Mouse (Mus musculus): Measurements from ENCODE around the gene Slit3.

Gene Slit3

GRCm38 (mm10) chr11:35449199-35449598 lies 328.2 kb downstream of the Slit3 start:
- in situ Hi-C loops (cut with MboI; ENCODE audit: low pct_unique_long_range_greater_than_20kb in 1 of 2, low sequenced_read_pairs in 2 of 2, unreplicated experiment in 1 of 2) = loop anchor here (5.0 kb wide), 3 partner anchors 77 to 218 kb away; no protein-coding TSS in a partner anchor

DNA sequence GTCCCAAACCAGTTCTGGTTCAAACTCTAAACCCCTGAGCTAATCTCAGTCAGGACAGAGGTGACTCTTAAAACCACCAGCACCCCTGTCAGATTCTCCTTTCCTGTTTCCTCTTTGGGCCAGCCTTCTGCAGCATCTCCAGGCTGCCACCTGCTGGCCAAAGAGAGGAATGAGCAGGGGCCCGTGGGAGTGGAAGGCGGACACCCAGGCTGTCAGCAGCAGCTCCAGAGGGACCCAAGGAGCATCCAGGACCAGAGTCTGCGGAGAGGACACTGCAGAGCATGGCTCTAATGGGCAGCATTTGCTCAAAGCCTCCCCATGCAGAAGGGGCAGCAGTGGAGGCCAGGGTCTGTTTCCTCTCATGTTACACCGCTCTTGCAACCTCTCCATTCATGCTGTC lies 330.6 kb downstream of the Slit3 start:
- in situ Hi-C loops (cut with MboI; ENCODE audit: low pct_unique_long_range_greater_than_20kb in 1 of 2, low sequenced_read_pairs in 2 of 2, unreplicated experiment in 1 of 2) = loop anchor here in 1 of 2 experiments (25.0 kb wide), 1 partner anchor 211 kb away; no protein-coding TSS in a partner anchor

- in situ Hi-C loops (cut with MboI; ENCODE audit: low pct_unique_long_range_greater_than_20kb in 1 of 2, low sequenced_read_pairs in 2 of 2, unreplicated experiment in 1 of 2) = loop anchor here in 1 of 2 experiments (25.0 kb wide), 1 partner anchor 210 kb away; no protein-coding TSS in a partner anchor
These were observed 331.4 kb downstream of the Slit3 start for GRCm38 (mm10) chr11:35452413-35452812.

DNA sequence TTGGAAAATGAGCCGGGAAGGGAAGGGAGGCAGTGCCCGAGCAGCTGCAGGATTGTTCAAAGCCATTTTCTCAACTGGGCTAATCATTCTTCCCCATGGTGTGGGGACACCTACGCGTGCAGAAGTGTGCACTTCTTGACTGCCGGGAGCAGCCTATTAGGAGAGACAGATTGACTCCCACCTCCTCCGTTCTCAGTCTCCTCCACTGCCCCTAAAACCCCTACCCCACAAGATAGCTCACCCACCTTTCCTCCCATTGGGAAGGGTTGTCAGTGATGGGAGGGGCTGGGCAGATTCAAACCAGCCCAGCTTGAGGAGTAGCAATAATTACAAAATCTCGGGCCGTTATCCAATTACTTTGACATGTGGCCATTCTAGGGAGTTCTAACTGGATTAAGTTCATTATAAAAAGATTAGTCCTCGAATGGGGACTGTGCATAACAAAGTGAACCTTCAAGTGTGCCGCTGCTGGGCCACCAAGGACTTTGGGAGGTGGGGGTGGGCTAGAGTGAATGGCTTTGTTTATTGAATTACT lies 333.2 kb downstream of the Slit3 start:
- in situ Hi-C loops (cut with MboI; ENCODE audit: low pct_unique_long_range_greater_than_20kb in 1 of 2, low sequenced_read_pairs in 2 of 2, unreplicated experiment in 1 of 2) = loop anchor here in 1 of 2 experiments (25.0 kb wide), 1 partner anchor 208 kb away; no protein-coding TSS in a partner anchor

DNA sequence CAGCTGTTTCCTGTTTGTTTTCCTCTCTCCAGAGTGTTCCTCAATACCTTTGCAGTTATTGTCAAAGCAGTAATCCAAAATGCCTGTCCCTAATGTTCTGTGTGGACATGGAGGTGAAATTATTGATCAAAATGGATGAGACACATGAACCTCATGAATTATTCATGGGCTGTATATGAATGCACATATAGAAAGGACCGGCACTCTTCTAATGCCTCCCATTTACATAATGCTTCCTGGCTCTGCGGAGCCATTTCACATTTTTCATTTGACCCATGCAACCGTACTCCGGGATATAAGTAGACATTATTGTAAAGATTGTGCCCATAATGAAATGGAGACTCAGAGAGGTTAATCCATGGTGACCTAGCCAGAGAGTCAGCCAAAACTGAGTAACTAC lies 333.8 kb downstream of the Slit3 start:
- in situ Hi-C loops (cut with MboI; ENCODE audit: low pct_unique_long_range_greater_than_20kb in 1 of 2, low sequenced_read_pairs in 2 of 2, unreplicated experiment in 1 of 2) = loop anchor here in 1 of 2 experiments (25.0 kb wide), 1 partner anchor 208 kb away; no protein-coding TSS in a partner anchor

DNA sequence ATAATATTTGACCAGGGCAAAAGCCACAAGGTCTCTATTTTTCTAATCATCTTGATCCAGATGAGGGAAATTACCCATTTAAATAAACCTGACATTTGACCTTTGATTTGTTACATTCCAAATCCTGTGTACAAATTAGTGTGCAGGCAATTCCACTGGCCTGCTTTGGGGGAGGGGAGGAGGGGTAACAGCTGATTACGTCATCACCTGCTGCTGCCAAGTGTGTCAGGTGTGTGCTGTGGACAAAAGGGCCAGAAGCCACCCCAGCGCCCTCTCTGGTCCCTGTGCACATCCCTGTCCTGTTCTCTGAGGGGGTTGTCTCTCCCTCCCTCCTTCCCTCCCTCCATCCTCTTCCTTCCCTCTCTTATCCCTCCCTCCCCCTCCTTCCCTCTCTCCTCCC lies 337.0 kb downstream of the Slit3 start:
- in situ Hi-C loops (cut with MboI; ENCODE audit: low pct_unique_long_range_greater_than_20kb in 1 of 2, low sequenced_read_pairs in 2 of 2, unreplicated experiment in 1 of 2) = loop anchor here in 1 of 2 experiments (25.0 kb wide), 1 partner anchor 204 kb away; no protein-coding TSS in a partner anchor

DNA sequence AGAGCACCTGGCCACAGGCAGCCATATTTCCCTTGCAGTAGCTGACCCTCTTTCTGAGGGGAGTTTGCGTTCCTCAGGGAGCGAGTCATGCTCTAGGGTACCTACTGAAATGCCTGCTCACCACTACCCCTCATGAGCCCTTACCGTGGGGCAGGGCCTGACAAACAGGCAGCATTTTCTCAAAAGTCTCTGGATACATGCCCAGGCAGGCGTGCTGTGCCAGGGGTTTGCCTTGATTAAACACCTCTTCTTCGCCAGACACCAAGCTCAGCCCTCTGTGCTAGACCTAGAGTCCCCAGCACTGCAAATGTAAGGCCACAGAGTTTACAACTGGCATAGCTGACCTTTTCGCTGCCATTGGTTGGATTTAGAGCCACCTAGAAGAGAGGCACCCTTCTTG lies 345.7 kb downstream of the Slit3 start:
- in situ Hi-C loops (cut with MboI; ENCODE audit: low pct_unique_long_range_greater_than_20kb in 1 of 2, low sequenced_read_pairs in 2 of 2, unreplicated experiment in 1 of 2) = loop anchor here in 1 of 2 experiments (25.0 kb wide), 1 partner anchor 196 kb away; no protein-coding TSS in a partner anchor

DNA sequence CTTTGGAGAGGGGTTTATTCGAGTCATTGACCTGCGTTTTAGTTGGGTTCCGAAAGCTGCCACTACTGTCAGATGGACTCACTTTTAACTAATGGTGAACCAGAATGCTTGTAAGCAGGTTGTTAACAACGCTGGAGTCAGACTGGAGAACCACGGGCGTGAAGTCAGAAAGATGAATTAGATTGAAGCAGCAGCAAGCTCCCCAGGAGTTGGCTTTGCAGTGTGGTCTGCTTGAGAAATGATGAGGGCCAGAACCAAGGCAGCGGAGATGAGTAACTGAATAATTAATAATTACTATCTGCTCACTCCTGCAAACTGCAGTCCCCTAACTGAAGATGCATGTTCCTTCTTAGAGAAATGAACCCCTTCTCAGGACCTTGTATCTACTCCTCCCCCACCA lies 347.8 kb downstream of the Slit3 start:
- in situ Hi-C loops (cut with MboI; ENCODE audit: low pct_unique_long_range_greater_than_20kb in 1 of 2, low sequenced_read_pairs in 2 of 2, unreplicated experiment in 1 of 2) = loop anchor here in 1 of 2 experiments (25.0 kb wide), 1 partner anchor 193 kb away; no protein-coding TSS in a partner anchor

GRCm38 (mm10) chr11:35469940-35470339 lies 348.9 kb downstream of the Slit3 start:
- in situ Hi-C loops (cut with MboI; ENCODE audit: low pct_unique_long_range_greater_than_20kb in 1 of 2, low sequenced_read_pairs in 2 of 2, unreplicated experiment in 1 of 2) = loop anchor here in 1 of 2 experiments (25.0 kb wide), 1 partner anchor 192 kb away; no protein-coding TSS in a partner anchor

- in situ Hi-C loops (cut with MboI; ENCODE audit: low pct_unique_long_range_greater_than_20kb in 1 of 2, low sequenced_read_pairs in 2 of 2, unreplicated experiment in 1 of 2) = loop anchor here in 1 of 2 experiments (25.0 kb wide), 1 partner anchor 191 kb away; no protein-coding TSS in a partner anchor
These were observed 349.8 kb downstream of the Slit3 start for GRCm38 (mm10) chr11:35470853-35471252.

DNA sequence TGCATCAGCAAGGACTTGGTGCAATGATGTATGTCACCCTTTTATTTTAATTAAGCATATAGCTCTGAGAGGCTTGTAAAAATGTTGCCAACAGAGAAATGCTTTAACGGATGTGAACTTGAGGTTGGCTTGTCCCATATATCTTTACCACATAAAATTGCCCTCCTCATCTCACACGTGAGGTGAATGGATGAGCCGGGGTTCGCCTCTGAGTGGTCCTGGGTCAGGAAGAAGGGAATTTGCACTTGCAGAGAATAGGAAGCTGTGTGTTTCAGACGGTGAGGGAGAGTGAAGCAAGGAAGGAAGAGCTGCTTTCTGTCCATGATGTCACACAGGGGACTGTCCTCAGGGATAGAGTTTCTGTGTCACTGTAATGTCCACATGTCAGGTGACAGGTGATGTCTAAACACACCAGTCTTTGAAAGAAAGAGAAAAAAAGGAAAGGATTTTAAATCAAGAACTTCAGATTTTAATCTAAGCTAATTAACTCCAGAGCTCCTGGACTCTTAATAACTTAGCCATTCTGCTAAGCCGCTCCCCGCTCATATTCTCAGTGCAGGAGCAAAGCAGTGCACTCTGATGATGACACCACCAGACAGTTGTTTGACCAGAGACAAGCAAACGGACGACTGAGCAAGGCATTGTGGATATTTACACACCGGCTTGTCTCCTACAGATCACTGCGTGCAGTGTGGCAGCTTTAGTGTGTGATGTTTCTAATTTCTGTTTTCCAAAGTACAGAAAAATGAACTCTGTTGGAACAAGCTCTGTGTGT lies 352.0 kb downstream of the Slit3 start:
- in situ Hi-C loops (cut with MboI; ENCODE audit: low pct_unique_long_range_greater_than_20kb in 1 of 2, low sequenced_read_pairs in 2 of 2, unreplicated experiment in 1 of 2) = loop anchor here in 1 of 2 experiments (25.0 kb wide), 1 partner anchor 189 kb away; no protein-coding TSS in a partner anchor

DNA sequence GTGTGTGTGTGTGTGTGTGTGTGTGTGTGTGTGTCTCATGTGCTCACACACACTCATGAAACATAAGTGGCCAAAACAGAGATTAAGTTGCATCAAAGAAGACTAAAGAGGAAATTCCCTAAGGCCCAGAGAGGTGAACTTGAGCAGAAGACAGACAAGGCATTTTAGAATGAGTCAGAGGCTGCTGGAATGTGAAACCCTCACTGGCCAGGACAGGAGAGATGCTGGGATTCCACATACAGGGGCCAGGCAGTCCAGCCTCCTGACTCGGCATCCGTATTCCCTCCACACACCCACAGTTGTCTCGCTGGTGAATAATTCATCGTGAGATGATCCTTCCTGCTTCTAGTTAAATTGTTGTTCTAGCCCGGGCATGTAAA lies 352.6 kb downstream of the Slit3 start:
- in situ Hi-C loops (cut with MboI; ENCODE audit: low pct_unique_long_range_greater_than_20kb in 1 of 2, low sequenced_read_pairs in 2 of 2, unreplicated experiment in 1 of 2) = loop anchor here in 1 of 2 experiments (25.0 kb wide), 1 partner anchor 189 kb away; no protein-coding TSS in a partner anchor

GRCm38 (mm10) chr11:35480146-35480545 lies 359.1 kb downstream of the Slit3 start:
- in situ Hi-C loops (cut with MboI; ENCODE audit: low pct_unique_long_range_greater_than_20kb in 1 of 2, low sequenced_read_pairs in 2 of 2, unreplicated experiment in 1 of 2) = no loop called here

GRCm38 (mm10) chr11:35481611-35482363 lies 360.8 kb downstream of the Slit3 start:
- in situ Hi-C loops (cut with MboI; ENCODE audit: low pct_unique_long_range_greater_than_20kb in 1 of 2, low sequenced_read_pairs in 2 of 2, unreplicated experiment in 1 of 2) = no loop called here

GRCm38 (mm10) chr11:35487966-35488365 lies 366.9 kb downstream of the Slit3 start:
- in situ Hi-C loops (cut with MboI; ENCODE audit: low pct_unique_long_range_greater_than_20kb in 1 of 2, low sequenced_read_pairs in 2 of 2, unreplicated experiment in 1 of 2) = no loop called here

DNA sequence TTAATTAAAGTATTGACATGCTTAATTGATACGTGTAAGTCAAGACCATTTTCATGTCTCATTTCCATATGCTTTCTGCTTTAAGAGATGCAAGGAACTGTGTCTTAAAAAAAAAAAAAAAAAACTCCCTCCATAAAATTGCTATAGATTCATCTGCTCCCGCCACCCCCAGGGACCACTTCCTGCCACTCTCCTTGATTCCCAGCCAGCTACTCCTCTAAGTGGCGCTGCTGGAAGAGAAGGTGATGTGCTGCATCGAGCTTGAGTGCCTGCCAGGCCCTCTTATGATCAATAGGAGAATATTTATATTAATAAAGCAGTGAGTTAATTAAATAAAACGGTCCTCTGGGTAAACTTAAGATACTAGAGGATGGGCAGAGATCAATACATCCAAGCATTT lies 370.7 kb downstream of the Slit3 start:
- in situ Hi-C loops (cut with MboI; ENCODE audit: low pct_unique_long_range_greater_than_20kb in 1 of 2, low sequenced_read_pairs in 2 of 2, unreplicated experiment in 1 of 2) = no loop called here

GRCm38 (mm10) chr11:35496874-35497273 lies 375.9 kb downstream of the Slit3 start:
- in situ Hi-C loops (cut with MboI; ENCODE audit: low pct_unique_long_range_greater_than_20kb in 1 of 2, low sequenced_read_pairs in 2 of 2, unreplicated experiment in 1 of 2) = no loop called here

DNA sequence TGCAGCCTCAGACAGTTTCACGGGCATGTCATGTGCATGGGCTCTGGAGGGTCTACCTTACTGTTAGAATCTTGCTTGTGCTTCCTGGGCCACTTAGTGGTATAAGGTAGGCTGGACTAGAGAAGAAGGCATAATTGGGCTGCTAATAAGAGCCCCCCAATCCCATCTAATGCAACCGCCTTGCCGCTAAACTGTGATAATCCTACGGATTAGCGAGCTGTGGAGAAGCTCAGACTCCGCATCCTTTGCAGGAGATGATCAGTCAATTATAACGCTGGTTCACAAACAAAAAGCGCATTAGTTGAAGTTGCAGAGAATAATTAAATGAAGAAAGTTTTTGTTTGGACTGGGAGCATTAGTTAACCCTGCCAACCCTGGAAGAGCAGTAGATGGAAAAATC lies 376.9 kb downstream of the Slit3 start:
- in situ Hi-C loops (cut with MboI; ENCODE audit: low pct_unique_long_range_greater_than_20kb in 1 of 2, low sequenced_read_pairs in 2 of 2, unreplicated experiment in 1 of 2) = no loop called here

DNA sequence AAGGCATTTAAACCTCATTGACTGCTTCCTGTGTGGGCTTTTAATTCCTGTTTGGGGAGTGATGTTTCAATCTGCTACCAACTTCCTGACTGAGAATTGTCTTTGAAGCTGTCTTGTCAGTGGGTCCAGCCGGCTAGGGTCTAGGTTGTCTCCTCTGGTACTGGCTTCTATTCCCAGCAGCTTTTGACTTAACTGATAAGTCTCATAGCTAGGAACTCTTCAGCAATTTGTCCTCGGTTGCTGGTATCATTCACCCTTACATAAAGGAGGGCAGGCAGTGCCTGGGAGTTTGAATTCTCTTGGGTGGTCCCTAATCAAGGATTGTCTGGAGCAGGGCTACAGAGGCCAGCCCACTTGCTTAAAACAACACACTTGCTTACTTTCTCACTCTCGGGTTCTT lies 381.1 kb downstream of the Slit3 start:
- in situ Hi-C loops (cut with MboI; ENCODE audit: low pct_unique_long_range_greater_than_20kb in 1 of 2, low sequenced_read_pairs in 2 of 2, unreplicated experiment in 1 of 2) = no loop called here
